Mouse (Mus musculus) thymus, adult 18-20 months (tissue): ENCODE data around the gene Klk1.
"Not testable (repeated sequence)": the region's sequence is repeated elsewhere in the genome, so short reads cannot be mapped to it uniquely, and the experiment has no call there.

Experiments
- DNase-seq, 2 experiments: peaks; one replicate each; pipeline ENCODE4 v3.0.0; 2022; ENCODE audit warnings: mixed read lengths in 2 of 2

The Klk1 gene

DNA sequence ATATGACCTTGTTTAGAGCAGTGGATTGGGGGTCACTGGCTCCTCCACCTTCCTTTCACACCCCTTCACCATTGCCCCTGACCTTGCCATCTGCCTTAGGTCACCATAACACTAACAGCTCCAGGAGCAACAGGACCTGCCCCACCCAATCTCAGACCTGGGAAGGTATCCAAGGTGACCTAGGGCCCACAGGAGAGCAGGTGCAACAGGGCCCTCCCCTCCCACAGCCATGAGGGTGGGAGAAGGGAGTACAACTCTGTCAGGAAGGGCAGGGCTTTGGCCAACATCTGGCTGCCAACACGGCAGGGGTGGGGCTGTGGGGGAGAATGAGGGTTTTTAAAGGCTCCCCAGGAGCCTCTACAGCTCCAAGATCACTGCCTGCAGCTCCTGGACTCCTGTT is at the start of gene Klk1:
TSS of gene Klk1 (plus strand) at position 285 of the 400 bp plus-strand sequence.
- DNase-seq: no peak

DNA sequence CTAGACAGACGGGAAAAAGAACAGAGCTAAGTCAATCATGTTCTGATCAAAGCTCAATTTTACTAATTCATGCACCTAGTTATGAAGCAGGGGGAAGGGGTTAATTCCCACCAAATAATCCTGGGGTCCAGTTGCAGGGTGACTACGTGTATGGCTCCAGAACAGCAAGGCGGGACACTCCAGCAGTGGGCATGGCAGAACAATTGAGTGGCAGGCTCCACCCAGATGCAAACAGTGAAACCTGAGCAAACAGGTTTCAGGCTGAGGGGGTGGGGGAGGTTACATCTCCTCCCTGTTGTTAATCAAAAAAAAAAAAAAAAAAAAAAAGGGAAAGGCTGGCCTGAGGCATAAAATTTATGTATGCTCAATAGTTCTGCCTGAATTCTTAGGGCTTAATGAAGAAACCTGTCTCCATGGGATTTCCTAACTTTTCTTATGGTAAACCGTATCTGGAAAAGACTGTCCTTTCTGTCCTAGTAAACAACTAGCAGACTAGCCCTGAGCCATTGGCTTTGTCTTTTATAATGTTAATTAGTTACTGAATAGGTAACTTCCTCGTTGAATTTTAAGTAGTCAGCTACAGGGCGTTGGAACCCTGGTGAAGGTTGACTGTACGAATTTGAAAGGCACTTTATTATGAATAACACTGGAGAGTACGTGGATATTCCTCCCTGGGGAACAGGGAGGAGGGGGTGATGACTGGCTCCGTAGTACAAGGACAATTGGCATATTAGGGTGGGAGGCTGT is 45.7 kb upstream of the Klk1 start:
- no peak for DNase-seq

DNA sequence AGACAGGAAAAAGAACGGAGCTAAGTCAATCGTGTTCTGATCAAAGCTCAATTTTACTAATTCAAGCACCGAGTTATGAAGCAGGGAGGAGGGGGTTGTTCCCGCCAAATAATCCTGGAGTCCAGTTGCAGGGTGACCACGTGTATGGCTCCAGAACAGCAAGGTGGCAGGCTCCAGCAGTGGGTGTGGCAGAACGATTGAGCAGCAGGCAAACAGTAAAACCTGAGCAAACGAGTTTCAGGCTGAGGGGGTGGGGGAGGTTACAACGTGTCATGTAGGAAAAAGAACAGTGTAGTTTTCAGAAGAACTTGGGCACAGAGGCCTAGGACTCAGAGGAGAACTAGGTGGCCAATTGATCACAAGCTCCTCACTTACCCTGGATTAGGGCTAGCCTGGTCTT is 38.6 kb upstream of the Klk1 start:
- DNase-seq: not testable (repeated sequence)

DNA sequence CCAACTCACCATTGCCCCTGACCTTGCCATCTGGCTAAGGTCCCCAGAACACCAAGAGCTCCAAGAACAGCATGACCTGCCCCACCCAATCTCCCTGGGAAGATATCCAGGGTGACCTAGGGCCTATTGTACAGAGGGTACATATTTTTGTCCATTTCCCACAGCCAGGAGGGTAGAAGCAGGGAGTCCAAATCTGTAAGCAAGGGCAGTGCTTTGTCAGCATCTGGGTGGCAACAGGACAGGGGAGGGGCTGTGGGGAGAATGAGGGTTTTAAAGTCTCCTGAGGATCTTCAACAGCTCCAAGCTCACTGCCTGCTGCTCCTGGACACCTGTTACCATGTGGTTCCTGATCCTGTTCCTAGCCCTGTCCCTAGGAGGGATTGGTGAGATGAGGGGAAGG is 37.2 kb upstream of the Klk1 start, which contains the start of gene Klk1b24:
TSS of gene Klk1b24 (plus strand) at position 301 of the 400 bp plus-strand sequence.
- not testable (repeated sequence) for DNase-seq

DNA sequence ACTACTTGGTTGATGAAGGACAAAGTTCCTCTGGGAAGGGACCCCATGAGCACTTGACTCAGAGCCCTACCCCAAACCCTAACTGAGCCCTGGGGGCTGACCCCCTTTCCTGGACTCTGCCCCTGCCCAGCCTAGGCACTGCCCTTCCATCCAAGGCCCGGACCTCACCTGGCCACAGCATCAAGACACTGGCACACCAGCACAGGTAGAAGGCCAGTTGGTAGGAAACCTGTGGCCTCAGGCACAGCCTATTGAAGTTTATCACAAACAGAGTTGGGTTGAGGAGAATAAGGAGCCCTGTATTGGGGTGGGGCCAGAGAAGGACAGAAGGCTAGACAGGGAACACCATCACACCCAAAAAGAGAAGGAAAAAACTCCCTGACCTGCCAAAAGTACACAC is 31.7 kb upstream of the Klk1 start:
- not testable (repeated sequence) for DNase-seq

DNA sequence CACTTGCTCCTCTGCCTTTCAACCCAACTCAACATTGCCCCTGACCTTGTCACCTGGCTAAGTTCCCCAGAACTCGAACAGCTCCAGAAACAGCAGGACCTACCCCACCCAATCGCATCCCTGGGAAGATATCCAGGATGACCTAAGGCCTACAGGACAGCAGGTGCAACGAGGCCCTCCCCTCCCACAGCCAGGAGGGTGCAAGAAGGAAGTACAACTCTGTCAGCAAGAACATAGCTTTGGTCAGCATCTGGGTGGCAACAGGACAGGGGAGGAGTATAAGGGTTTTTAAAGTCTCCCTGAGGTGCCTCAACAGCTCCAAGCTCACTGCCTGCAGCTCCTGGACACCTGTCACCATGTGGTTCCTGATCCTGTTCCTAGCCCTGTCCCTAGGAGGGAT is 27.3 kb upstream of the Klk1 start, which contains the start of gene Klk1b3:
TSS of gene Klk1b3 (plus strand) at position 301 of the 400 bp plus-strand sequence.
- no peak for DNase-seq

DNA sequence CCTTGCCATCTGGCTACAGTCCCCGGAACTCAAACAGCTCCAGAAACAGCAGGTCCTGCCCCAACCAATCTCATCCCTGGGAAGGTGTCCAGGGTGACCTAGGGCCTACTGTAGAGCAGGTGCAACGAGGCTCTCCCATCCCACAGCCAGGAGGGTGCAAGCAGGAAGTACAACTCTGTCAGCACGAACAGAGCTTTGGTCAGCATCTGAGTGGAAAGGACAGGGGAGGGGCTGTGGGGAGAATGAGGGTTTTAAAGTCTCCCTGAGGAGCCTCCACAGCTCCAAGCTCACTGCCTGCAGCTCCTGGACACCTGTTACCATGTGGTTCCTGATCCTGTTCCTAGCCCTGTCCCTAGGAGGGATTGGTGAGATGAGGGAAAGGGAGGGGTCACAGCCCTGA is 18.0 kb upstream of the Klk1 start, which contains the start of gene Klk1b4:
TSS of gene Klk1b4 (plus strand) at position 301 of the 400 bp plus-strand sequence.
- DNase-seq: not testable (repeated sequence)

DNA sequence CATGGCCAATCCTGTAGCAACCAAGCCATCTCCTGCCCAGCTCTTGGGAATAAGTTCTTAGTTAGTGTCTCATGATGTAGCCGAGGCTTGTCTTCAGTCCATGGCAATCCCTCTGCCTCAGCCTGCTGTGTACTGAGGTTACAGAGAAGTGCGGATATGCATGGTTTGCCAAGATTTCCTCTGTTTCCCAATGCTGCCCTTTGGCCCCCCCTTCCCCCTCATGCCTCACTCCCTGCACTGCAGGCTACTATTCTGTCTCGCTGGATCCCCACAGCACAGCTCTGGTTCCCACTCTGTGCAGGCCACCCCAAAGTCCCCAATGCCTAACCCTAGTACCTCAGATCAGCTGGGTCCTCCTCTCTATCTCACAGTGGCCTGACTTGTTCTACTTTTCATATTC is 16.9 kb upstream of the Klk1 start:
- no peak for DNase-seq

DNA sequence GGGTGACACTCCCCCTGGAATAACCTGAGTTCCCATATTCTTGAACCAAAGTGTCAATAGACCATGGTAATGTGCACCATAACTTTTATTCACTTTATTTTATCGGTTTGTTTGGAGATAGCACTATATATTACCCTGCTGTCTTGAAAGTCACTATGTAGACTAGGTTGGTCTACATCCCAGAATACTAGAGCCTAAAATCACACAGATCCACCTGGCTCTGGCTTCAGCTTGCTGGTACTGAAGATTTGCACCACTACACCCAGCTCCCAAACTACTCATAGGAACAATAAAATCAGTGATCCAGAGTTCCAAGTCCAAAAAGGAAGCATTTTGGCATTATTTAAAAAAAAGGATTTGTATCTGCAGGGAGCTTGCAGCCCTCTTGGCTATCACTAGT is 9.5 kb upstream of the Klk1 start, which contains the start of gene Klk1b5:
TSS of gene Klk1b5 (plus strand) at position 301 of the 400 bp plus-strand sequence.
- no peak for DNase-seq

DNA sequence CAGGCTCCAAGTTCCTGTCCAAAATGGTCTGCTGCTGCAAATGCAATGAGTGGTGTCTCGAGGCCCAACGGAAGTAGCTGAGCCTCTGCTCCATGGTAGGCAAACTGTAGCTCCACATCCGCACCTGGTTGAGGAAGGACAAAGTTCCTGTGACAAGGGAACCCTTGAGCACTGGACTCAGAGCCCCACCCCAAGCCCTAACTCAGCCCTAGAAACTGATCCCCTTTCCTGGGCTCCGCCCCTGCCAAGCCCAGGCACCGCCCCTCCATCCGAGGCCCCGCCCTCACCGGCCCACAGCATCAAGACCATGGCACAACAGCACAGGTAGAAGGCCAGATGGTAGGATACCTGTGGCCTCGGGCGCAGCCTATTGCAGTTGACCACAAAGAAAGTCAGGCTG is 3.6 kb upstream of the Klk1 start:
- DNase-seq: not testable (repeated sequence)

DNA sequence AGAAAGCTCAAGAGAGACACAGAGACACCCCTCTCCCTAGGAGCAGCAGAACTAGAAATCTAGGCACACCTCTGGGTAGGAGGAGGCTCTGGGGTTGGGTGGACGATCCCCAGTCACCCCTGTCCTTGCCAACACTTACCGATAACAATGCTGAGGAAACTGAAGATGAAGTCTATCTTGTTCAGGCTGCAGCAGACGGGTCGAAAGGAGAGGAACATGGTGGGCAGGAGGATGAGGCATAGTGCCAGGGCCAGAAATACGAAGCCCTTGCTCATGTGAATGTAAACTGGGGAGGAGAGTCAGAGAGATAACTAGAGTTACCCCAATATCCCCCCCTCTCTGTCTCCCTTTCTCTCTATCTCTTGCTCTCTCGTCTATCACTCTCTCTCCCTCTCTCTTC is 2.8 kb upstream of the Klk1 start:
- DNase-seq: not testable (repeated sequence)

DNA sequence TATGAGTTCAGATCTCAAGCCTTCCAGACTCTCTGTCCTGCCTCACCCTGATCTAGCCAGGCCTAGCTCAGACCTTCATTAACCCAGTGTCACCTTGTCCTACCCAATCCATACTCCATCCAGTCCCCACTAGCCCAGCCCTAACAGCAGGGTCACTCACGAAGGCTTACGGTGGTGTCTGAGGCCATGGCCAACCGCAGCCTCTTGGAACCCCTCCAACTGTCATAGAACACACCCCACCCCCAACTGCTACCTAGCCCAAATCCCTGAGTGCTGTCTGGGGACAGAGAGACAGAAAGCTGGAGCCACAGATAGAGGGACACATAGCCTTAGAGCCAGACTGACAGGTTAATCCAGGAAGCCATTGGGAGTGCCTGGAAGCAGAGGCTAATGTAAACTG is 10.7 kb downstream of the Klk1 start, which contains the start of gene Gm36864:
TSS of gene Gm36864 (plus strand) at position 269 of the 400 bp plus-strand sequence.
- no peak for DNase-seq

DNA sequence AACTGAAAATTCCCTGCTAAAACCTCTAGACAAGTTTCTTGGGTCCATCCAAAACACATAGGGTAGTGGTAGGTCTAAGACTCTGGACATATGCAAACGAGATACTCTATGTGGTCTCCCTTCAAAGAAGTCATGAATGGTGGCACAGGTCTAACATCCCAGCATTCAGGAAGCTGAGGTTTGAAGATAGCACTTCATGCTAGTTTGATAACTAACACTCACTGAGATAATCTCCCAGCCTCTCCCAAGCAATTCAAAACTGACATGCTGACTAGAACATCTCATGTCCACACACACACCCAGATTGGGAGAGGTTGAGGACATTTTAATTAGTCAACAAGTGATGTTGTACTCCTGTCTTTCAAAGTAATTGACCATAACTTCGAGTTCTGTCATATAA is 14.8 kb downstream of the Klk1 start:
- DNase-seq: no peak

DNA sequence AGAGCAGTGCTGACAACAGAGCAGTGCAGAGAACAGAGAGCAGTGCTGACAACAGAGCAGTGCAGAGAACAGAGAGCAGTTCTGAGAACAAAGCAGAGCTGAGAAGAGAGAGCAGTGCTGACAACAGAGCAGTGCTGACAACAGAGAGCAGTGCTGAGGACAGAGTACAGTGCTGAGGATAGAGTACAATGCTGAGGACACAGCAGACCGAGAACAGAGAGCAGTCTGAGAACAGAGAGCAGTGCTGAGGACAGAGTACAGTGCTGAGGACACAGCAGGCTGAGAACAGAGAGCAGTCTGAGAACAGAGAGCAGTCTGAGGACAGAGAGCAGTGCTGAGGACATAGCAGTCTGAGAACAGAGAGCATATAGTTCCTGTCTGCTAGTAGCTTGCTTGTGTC is 15.6 kb downstream of the Klk1 start:
- no peak for DNase-seq

DNA sequence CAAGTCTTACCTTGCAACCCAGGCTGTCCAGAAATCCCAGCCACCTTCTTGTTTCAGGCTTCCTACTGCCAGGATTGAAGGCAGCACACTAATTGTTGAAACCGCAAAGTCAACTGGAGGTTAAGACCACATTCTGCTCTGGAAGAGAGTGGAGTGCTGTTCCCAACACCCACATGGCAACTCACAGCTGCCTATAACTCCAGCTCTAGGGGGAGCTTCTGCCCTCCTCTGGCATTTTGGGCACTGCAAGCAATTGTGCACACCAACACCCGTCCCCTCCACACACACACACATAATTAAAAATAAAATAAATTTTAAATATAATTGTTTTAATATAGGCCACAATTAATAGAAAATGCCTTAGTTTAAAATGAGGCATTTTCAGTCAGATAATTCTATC is 16.0 kb downstream of the Klk1 start:
- no peak for DNase-seq

DNA sequence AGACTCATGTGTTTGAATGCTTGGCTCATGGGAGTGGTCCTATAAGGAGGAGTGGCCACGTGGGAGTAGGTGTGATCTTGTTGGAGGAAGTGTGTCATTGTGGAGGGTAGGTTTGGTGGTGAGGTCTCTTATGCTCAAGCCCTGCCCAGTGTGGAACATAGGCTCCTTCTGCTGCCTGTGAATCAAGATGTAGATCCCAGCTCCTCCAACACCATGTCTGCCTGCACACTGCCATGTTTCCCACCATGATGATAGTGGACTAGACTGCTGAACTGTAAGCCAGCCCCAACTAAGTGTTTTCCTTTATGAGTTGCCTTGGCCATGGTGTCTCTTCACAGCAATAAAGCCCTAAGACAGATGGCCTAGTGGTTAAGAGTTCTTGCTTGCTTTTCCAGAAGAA is 18.9 kb downstream of the Klk1 start:
- DNase-seq: no peak

DNA sequence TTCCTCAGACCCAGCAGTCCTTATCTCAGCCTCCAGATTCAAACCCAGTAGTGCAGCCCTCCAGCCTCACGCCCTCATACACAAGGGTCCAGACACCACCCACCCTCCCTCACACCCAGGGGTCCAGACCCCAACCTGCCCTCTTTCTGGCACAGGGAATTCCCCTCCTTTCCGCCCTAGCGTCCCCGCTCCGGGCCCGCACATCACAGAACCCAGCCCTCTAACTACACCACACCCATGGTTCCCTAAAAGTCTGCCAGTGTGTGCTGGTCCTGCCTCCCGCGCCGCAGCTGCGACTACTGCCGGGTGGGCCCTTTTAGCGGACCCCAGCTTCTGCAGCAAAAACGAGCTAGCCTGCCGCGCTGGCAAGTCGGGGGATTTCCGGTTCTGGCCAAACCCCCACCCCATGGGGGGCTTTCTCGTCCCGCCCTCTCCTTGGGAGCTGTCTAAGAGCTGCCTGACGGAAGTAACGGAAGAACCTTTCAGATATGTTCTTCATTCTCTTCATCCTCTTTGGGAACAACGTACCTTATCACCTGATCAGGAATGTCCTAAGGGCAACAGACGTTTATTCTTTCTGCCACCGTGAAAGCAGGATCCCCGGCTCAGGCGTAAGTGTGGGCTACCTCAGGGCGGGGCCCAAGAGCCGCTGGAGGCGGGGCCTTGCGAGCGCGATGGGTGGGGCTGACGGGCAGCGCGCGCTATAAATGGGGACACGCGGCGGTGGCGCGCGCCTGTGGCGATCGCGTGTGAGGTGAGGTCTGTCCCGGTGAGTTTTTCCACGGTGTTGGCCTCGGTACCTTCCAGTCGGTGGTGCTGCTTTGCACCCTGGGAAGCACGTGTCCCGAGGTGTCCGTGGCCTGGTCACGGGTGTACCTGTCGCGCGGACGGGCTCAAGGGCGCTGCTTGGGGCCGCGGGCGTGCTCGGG is 21.2 kb downstream of the Klk1 start, which contains the start of the genes 1700028J19Rik and 2410002F23Rik:
TSS of gene 1700028J19Rik (minus strand) at position 641 of the 929 bp plus-strand sequence.
TSS of gene 2410002F23Rik (plus strand) at position 668 of the 929 bp plus-strand sequence.
- peak; percentile 84 to 85 for DNase-seq

DNA sequence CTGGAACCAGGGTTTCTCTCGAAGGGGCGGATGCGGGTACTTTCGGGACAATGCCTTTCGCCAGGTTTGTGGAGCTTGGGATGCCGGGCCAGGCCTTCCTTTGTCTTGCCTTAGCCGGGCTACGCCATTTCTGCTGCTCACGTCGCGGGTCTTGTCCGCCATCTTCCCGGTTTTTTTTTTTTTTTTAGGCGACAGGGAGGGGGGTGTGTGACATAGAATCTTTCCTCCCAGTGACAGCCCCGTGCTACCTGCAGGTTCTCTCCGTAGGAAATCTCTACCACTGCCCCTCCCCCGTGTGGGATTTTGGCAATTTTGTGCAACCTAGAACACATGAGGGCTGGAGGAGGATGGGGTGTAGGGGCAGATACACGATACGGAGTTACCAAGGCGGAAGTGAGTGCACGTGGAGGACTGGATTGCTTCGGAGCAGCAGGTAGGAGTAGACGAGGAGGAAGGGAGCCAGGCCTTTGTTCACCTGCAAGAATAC is 21.9 kb downstream of the Klk1 start:
- peak; percentile 30 to 60 for DNase-seq

DNA sequence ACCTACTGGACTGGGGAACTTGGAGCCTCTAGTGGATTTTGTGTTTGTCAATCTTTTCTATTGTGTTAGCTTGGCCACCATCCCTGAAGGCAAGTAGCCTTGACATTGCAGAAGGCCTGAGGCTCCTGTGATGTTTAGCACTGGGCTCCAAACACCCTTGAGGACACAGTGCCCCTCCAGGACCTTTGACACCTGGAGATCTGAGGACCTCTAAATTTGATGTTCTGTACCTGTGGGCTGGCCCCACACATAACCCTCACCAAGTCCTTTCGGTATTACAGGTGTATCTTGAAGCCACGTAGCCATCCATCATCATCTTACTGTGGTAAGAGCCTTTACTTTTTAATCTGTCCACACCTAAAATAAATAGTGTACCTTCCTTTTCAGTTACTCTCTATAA is 22.8 kb downstream of the Klk1 start:
- no peak for DNase-seq

DNA sequence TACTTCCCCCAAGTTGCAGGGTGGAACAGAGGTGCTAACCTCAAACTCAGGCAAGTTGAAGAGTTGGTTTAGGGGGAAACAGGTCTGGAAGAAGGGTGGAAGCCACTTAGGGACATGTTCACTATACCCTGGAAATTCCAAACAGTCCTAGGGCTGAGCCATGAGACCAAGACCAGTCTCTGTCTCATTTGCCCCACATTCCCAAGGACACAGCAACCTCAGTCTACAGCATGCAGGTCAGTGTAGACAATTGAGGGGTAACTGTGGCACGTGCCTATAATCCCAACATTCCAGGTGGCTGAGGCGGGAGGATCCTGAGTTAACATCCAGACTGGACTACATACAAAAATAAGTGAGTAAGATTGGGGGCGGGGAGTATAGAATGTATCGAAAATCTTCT is 24.1 kb downstream of the Klk1 start:
- DNase-seq: no peak

DNA sequence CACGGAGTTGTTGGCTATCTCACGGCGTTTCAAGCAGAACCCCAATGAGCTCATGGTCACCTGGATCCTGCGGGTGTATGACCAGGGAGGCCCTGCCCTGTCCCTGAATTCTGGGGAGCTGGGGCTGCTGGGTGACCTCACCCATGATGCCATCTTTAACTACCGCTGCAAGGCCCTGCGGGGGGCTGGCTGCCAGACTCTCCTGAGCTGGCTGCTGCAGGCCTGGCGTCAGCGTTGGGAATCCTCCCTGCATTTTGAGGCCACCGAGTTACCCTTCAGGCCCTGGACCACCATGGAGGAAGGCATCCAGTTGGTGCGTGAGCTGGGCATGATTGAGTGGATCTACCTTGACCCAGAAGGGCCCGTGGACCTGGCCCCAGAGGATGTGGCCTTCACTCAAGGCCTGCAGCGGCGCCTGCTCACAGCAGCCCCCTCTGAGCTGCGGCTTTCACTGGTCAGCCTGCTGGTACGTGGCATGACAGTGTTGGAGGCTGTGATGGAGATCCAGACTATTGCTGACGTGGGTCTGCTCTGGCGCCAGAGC is 25.6 kb downstream of the Klk1 start:
- not testable (repeated sequence) for DNase-seq

DNA sequence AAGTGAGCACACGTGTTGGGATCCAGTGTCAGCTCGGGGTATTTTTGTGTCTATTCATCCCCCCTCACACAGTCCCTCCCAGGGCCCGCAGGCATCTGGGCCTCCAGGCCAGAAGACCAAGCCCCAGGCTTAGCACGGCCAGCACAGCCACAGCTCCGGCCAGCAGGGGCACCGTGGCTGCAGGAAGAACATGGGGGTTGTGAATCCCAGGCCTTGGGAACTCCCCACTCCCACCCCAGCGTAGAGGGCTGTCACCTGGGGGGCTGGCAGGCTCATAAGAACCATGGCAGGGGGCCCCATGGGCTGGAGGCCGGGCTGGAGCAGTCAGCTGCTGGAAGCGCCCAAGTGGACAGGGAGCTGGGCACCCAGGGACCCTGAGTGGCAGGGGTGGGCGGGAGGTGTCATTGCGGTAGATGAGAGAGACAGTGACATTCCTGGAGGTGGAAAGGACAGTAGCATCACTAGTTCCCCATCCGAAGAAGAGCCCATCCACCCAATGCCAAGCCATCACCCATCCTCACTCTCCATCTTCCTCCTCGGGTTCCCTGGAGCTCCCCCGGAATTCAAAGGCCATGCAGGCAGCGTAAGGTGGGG is 28.0 kb downstream of the Klk1 start:
- no peak for DNase-seq
